Mouse (Mus musculus) cerebellum, adult 11-12 months (tissue): ENCODE data around the gene Hsd3b7.
A peak's percentile ranks its signal among the peaks of the same experiment; 100 is the strongest.
"Not testable (repeated sequence)": the region's sequence is repeated elsewhere in the genome, so short reads cannot be mapped to it uniquely, and the experiment has no call there.

Experiments
- DNase-seq: peaks from one replicate; pipeline ENCODE4 v3.0.0; 2022

The Hsd3b7 gene

DNA sequence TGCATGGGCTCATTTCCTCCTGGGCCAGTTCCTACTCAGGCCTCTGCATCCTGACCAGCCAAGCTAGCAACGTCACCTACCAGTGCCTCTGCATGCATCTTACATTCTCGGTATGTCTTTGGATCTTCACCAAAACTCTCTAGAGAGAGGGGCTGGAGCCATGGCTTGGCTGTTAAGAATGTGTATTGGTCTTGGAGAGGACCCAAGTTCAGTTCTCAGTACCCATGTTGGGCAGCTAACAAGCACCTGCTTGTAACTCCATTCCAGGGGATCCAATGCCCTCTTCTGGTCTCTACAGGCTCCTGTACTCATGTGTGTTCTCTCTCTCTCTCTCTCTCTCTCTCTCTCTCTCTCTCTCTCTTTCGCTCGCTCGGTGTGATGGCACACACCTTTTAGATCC is 17.4 kb downstream of the Hsd3b7 start:
- DNase-seq, result peak; percentile 46

GRCm38 (mm10) chr7:127820836-127821509 is 20.6 kb downstream of the Hsd3b7 start:
- no peak for DNase-seq

DNA sequence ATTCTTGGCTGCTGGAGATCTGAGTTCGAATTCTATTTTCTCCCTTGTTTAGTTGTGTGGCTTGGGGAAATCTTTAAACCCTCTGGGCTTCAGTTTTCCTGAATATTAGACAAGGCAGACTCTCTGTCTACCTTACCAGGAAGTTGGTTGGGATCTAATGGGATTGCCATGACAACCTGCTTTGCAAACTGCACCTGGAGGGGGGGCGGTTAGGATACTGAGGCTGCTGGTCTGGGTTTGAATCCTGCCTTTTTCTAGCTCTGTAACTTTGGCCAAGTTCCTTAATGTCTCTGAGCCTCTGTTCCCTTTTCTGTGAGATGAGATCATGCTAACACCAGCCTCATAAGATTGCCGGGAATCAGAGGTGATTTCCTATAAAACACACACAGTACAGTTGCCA is 22.1 kb downstream of the Hsd3b7 start:
- no peak for DNase-seq

GRCm38 (mm10) chr7:127823236-127824171 is 23.1 kb downstream of the Hsd3b7 start:
- peak; percentile 75 for DNase-seq

DNA sequence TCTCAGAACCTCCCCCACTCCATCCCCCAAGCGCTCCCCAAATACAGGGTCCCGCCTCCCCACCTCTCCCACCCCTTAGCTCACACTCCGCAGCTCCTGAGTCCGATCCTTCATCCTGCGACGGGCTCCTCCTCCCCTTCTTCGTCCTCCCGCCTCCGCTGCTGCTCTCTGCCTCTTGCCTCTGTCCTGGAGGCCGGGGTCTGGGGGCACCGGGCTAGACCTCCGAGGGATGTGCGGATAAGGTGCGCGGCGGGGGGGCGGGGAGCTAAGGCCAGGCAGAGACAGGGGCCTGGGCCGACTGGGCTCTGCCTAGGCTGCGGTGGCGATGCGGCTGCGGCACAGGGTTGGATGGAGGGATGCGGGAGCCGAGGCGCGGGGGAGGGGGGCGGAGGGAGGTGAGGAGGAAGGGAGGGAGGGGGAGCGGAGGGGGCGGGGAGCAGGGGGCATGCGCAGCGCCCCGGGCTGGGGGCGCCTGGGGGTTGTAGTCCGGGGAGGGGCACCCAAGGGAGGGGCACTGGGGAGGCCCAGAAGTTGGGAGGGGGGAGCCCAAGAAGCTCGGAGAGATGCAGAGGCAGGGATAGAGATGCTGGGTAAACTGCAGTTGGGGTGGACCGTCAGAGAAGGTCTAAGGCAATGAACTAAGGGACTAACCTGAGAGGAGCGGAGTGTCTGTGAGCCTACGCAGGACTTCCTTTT is 23.9 kb downstream of the Hsd3b7 start, which contains the start of the genes Stx4a and Stx1b:
Gene Stx4a (plus strand): TSS at position 119 of the 696 bp plus-strand sequence.
Gene Stx1b (minus strand): TSS at position 374 of the 696 bp plus-strand sequence.
- peak; percentile 83 for DNase-seq

GRCm38 (mm10) chr7:127835550-127835949 is 35.1 kb downstream of the Hsd3b7 start:
- DNase-seq, result no peak

DNA sequence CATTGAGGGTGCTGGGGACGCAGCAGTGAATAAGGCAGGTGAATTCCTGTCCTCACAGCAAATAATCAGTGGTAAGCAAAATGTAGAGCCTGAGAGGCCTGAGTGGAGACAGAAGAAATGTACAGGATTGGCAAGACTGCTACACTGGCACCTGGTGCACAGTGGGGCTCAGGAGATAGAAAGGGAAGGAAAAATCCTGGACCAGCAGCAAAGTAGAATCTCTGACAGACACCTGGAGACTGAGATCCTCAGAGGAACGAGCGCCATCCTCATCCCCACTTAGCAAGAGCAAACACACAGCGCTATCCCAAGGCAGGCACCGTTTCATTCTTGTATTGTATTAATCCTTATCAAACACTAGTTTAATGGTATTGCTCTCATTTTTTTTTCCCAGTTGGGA is 37.1 kb downstream of the Hsd3b7 start:
- peak; percentile 64 for DNase-seq

GRCm38 (mm10) chr7:127837878-127838277 is 37.5 kb downstream of the Hsd3b7 start:
- DNase-seq, result not testable (repeated sequence)

GRCm38 (mm10) chr7:127840031-127840430 is 39.6 kb downstream of the Hsd3b7 start:
- DNase-seq, result not testable (repeated sequence)

- DNase-seq, result peak; percentile 87
These were observed 40.5 kb downstream of the Hsd3b7 start for GRCm38 (mm10) chr7:127840886-127841285.

DNA sequence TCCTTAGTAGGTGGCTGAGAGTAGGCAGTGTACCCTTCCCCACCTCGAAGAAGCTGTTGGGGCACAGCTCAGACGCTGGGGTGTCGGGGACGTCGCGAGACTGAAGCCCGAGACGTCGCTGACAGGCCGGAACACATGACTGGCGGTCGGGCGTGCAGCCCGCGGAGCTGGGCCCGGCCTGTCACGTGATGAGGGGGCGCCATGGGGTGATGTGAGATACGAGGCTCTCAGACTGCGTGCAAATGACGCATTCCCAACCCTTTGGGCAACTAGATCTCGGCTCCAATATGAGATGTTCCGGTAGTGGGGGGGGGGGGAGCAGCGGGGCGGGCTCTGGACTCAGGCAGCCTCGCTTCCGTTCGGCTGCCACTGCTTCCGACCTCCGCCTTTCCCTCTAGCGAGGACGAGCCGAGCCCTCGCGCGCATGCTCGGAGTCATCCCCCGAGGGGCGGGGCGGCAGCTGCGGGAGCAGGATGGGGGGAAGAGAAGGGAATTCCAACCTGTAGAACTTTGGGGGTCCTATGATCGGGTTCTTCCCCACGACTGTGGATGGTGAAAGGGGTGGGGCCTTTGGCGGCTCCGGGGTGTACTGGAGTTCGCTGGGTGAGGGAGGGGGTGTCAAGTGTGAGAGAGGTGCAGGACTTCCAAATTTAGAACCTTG is 41.1 kb downstream of the Hsd3b7 start:
- DNase-seq, result peak; percentile 96

DNA sequence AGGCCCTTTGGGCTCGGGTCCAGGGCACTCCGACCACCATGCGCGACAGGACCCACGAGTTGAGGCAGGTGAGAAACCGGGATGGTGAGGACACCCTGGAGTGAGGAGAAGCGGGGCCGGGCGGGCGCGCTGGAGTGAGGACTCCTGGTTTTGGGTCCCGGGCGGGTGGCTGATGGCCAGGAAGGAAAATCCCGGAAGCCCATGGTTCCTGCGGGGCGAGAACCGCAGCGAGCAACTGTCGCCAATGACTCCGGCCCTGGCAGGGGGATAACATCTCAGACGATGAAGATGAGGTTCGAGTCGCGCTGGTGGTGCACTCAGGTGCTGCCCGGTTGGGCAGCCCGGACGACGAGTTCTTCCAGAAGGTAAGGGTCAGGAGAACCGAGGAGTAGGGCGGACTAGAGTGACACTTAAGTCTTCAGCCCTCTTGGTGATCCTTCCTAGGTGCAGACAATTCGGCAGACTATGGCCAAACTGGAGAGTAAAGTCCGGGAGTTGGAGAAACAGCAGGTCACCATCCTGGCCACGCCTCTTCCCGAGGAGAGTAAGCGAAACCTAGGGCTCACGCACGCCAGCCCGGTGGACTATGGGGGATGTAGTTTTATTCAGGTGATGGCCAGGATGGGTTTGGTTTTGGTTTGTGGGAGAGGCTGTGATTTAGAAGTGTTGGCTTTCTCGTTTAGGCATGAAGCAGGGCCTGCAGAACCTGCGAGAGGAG is 41.8 kb downstream of the Hsd3b7 start:
- DNase-seq, result peak; percentile 87

- DNase-seq, result no peak
These were observed 49.8 kb downstream of the Hsd3b7 start for GRCm38 (mm10) chr7:127849973-127850875.

- no peak for DNase-seq
These were observed 50.5 kb downstream of the Hsd3b7 start for GRCm38 (mm10) chr7:127850906-127851305.
